Mouse (Mus musculus): ENCODE measurements around the gene Grtp1. TPM values are rescaled to one million over a fixed set of nuclear protein-coding genes. Genes with fewer than 3 reads are reported as not detected.
A peak's percentile ranks its signal among the peaks of the same experiment; 100 is the strongest.

Gene Grtp1
- total RNA-seq, 4 experiments from 2014 or later: 15.0 to 30.3 (median 18.9) TPM

DNA sequence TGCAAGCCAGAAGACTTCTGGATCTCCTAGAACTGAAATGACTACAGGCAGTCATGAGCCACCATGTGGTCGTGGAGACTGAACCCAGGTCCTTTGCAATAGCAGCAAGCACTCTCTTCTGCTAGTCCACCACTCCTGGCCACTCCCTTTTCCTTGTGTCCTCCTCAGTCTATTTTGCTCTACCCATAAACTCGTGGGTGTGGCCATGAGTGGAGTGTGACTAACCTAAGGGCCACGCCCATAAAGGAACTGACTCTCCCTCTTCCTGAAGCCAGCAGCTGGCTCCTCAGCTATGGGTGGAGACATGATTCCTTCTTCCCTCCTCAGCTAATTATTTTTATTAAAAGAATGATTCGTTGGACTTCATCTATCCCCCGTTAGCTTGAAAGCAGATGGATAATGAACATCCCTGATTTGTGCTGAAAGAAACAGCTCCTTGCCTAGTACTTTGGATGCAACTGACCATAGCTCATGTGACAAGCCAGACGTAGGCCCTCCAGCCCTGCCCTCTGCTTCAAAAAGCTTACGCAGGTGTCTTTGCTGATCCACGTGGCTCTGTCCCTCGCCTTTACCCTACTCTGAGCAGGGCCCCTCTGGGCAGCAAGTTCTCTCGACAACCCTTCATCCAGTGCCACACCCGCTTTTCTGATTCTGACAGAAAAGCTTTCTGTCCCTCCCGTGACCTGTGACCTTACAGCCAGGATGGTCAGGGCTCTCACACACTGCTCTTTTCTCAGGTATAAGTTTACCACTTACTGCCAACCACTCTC is 4.1 kb upstream of the Grtp1 start:
- DNase-seq: no peak

DNA sequence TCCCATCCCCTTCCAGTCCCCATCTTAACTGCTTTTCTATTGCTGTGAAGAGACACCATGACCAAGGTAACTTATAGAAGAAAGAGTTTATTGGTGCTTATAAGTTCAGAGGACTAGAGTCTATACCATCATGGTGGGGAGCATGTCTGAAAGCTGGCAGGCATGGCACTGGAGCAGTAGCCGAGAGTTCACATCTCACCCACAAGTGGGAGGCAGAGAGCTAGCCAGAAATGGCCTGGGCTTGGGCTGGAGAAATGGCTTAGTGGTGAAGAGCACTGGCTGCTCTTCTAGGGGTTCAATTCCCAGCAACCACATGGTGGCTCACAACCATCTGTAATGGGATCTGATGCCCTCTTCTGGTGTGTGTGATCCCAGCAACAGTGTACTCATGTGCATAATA is 3.1 kb upstream of the Grtp1 start:
- no peak for DNase-seq

DNA sequence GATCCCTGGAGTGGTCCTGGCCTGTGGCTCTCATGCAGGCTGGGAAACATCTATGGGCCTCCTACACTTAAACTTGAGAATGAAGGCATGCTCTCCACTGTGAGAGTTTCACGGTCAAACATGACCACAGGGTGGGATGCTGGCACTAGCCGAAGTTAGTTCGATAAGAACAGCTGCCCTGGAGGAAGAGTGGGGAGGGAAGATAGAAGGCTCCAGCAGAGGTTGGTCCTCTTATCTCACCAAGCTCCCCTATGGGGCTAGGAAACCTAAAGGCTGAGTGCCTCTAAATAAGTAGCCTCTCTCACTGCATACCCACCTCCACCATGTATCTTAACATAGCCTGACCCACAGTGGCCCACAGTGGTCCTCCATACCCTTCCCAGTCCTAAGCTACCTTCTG is 2.4 kb upstream of the Grtp1 start:
- DNase-seq: no peak

DNA sequence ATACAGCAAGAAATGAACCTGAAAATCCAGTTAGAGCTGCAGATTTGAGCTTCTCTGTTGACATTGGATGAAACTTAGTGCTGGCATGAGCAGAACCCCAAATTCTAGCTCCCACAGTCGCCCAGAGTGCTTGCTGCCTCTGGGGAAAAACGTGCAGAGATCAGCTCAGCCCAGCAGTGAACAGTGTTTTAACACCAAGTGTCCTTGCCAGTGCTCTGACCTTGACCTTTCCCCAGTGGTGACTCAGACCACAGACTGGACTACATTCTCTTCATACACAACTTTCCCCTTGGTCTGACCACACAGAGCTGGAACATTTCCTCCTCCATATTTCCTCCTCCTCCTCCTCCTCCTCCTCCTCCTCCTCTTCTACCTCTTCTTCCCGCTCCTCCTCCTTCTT is 1.6 kb upstream of the Grtp1 start:
- DNase-seq: peak; percentile 65

DNA sequence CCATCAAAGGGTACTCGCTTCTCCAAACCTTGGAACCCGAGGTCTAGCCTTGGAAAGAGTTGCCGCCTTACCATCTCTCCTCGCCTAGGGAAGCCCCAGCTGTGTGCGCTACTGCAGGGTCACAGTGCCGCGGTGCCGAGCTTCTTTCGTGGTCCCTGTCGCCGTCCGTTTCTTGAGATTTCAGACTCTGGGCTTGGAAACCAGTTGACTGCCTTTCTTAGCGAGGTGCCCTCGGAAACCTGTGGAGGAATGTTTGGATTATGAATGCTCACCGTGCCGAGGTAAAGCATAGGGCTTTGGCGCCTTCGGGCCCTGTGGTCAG is 554 bp upstream of the Grtp1 start:
- DNase-seq: no peak

DNA sequence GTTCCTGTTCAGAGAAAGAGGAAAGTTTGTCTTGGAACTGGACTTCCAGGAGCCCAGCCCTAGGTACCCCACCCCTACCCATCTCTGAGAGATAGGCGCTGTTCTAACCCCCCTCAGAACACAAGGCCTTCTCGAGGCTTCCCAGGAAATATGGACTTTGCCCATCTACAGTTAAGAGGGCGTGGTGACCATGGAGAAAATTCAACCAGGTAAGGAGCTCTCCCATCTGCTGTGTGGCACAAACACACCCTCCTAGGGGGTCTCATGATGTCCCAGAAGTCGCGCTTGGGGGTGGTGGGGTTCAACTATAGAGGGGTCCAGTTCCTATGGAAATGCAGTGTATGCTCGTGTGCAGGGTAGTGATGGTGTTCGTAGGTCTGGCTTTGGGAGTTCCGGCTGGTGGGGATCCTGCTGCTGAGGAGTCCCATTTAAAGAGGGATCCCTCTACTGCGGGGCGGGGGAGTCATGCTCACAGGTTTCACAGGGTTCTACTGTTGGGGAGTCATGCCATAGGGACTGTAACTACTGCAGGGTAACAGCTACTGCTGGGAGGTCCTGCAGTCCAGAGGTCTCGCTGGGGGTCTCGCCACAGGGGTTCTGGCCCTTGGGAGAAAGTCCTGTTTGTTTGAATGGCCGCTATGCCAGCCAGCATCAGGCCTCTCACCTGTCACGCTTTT is 897 bp downstream of the Grtp1 start:
- no peak for DNase-seq

DNA sequence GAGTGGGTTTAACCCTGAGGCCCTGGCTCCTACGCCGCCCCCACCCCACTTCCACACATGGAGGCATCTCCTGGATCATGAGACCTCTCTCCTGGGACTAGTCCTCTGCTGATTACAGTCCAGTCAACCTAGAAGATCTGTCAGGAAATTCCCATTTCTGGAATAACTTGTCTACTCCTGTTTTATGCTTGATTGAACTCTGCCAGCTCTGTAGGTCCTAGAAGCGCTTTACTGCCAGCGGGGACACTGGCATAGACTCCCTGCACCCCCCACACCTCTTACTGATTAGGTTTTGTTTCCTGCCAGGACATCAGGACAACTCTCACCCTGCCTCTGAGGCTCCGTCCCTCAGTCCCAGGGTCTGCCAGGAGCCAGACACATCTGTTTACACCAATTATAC is 2.9 kb downstream of the Grtp1 start:
- no peak for DNase-seq

DNA sequence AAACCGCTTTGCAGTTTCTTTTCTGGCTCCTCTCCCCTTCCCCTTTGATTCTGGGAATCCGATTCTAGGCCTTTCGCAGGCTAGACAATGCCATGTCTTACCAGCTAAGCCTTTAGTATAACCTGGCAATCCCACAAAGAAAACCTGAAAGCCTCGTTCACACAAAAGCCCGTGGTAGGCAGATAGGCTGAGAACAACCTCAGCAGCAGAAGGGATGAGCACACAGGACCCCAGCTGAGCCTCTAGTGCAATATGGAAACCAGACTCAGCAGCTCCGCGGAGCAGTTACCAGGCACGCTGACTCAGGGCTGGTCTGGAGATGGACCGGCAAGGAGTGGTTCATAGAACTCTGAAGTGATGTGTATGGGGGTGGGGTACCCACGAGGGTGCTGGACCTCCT is 5.6 kb downstream of the Grtp1 start:
- no peak for DNase-seq

DNA sequence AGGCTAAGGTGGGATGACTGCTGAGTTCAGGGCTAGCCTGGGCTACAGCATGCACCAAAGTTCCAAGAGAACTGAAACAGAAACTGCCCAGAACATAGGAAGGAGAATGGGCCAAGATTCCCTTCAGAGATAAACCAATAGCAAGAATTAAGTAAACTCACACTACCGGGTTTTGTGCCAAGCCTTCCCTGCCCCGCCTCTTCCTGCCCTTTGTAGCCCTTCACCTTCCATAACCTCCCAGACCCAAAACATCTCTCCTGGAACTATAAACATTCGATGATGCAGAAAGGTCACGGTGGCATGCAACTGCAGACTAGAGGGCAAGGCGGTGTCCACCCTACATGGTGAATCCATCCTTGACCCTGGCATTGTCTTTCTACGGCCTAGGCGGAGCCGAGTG is 10.2 kb downstream of the Grtp1 start:
- no peak for DNase-seq

DNA sequence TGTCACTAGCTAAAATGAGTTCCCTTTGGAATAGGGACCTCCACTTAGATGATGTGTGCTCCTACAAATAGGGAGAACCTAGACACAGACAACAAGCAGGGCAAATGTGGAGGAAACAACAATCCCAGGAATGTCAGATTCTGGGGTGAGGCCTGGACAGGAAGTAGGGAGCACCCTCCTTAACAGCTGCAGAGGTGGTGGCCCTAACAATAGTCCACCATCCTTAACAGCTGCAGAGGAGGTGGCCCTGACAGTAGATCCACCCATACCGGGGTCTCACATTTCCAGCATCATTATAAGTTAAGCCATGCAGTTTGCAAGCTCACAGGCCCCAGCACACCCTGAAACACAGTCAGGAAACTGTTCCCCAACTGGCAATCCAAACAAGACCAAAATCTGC is 11.6 kb downstream of the Grtp1 start:
- DNase-seq: no peak

DNA sequence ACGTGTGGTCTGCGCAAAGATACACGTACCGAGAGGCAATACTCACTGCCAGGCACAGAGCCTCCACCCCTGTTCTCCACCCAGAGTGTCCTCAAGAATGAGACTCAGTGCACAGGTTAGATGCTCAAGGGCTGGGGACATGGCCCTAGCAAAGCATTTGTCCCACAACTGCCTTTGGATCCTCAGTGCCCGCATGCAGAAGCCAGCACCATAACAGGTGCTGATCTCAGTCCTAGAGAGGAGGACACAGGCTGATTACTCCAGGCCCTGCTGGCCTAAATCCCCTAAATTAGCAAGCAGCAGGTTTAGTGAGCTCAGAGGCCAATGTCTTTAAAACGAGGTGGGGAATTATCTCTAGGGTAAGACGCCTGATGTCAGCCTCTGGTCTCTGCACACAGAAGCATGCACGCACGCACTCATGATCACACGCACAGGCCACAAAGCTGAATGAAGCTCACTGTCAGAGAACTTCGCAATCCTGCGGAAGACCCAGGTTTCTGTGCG is 12.3 kb downstream of the Grtp1 start:
- DNase-seq: no peak

DNA sequence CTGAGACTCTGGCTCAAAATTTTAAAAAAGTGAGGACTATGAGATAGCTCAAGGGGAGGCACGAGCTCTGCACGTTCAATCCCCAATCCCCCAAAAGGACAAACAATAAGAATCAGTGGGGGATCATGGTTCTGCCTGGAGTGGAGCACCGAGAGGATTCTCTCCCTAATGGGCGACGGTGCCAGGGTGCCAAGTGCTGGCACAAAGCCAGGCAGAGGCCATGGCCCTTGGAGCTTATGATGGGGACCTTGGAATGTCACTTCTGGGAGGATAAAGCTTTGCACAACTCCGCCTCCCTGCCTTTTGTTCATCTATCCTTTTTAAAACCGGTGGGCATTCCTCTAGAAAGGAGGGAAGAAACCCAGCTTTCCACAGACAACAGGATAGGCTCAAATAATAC is 12.8 kb downstream of the Grtp1 start:
- peak; percentile 58 for DNase-seq

DNA sequence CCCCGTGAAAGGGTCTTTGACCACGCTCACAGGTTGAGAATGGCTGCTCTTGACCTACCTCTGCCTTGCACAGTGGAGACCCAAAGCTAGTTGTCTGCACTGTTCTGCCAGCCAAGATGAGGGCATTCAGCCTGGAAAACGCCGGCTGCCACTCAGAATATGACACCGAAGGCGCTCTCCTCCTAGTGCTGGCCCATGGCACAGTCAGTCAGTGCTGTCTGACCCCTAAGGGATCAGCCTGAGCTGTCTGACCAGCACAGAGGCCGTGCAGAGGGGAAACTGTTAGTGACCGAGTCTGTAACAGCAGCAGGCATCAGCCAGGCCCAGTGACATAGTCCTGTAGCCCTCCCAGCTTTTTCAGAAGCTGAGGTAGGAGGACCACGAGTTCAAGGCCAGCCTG is 13.2 kb downstream of the Grtp1 start:
- DNase-seq: no peak

DNA sequence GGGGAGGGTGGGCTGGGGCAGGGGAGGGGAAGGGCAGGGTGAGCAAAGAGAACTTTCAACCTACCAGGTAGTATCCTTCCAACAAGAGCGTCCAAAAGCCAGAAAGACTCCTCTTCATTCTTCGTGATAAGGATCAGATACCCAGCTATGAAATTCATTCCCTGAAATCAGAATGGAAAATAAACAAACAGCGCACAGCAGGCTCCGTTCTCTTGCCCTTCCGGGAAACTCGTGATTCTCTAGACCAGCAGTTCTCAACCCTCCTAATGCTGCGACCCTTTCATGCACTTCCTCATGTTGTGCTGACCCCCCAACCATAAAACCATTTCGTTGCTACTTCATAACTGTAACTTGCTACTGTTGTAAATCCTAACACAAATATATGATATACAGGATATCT is 13.6 kb downstream of the Grtp1 start:
- DNase-seq: no peak

DNA sequence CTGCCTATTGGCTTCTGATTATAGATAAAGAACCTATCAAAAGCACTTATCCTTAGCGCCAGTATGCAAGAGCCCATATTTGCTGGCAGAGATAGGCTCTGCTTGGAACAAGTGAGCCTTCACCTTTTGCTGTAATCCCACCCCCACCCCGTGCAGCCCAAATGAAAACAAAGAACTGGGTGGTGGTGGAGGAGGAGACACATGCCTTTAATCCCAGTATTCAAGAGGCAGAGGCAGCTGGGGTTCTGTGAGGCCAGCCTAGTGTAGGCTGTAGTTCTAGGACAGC is 18.8 kb downstream of the Grtp1 start:
- no peak for DNase-seq

DNA sequence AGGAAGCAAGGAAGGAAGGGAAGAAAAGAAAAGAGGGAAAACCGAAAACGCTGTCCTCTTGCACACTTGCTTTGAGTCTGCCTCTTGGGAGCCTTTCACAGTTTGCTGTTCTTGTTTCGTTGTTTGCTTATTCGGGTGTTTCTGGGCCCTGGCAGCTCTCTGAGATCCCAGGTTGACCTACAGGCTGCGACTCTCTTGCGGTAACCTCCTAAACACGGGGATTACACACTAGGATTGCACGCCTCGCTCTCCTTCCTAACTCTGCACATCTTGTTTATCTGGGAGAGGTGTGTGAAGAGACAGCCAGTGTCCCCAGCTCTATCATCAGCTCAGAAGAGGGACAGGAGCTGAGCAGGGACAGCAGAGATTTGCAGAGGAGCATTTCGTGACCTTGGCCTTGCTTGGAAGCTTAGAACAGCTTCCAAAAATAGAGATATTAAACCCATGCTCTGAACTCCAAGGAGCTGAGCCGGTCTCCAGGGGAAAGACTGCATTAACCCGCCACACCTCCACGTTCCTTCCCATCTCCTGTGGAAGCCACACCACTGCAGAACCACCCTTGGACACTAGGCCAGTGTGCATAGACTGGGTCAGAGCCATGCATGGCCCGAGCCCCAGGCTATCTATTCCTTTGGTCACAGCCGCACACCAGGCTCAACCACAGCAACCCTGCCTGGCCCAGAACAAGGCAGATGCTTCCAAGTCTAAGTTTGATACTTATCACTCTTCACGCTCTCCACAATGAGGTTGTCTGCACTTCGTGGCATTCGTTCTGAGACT is 19.3 kb downstream of the Grtp1 start:
- DNase-seq: no peak

DNA sequence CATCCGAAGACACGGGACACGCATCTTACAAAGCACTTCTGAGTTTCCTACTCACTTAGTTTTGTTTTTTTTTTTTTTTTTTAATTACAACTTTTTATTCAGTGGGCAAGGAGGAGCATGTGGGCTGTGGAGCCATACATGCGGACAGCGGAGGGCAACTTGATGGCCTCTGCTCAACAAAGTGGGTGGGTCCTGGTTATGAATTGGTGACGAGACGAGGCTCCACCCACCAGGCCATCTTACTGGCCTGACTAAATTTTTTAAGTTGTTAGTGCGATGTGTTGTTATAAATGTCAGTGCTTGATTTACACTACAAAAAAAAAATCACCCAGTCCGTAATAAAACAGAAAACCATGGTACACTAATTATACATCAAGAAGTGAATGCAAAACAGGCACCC is 20.0 kb downstream of the Grtp1 start:
- DNase-seq: no peak

DNA sequence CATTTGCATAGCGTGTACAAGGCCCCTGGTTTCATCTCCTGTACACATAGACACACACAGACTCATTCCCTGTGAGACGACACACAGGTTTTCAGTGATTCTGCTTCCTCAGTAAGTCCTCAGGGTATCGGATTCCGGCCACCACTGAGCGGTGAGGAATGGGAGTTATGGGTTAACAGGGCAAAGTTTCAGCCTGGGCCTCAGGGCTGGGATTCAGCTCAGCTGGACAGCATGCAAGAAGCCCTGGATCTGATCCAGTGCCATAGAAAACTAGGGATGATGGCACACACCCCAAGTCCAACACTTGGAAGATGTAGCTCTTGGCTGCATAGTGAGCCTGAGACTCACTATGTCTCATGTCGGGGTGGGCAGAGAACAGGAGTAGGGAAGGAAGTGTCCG is 20.5 kb downstream of the Grtp1 start:
- DNase-seq: no peak

DNA sequence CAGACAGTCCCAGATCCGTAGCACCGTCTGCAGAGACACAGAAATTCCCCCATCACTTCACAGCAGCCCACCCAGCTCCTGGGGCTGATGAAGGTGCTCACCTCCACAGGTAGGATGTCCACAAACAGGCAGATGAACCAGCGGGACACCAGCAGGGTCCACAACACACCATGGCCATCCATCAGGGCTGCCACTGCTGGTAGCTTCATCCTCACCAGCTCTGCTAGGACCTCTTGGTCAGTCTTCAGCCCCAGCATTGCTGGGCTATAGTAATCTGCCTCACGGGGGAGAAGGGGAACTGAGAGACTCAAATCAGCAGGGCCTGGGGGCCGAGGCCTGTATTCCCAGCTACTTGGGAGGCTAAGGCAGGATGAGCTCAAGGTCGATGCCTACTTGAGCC is 20.9 kb downstream of the Grtp1 start:
- no peak for DNase-seq

DNA sequence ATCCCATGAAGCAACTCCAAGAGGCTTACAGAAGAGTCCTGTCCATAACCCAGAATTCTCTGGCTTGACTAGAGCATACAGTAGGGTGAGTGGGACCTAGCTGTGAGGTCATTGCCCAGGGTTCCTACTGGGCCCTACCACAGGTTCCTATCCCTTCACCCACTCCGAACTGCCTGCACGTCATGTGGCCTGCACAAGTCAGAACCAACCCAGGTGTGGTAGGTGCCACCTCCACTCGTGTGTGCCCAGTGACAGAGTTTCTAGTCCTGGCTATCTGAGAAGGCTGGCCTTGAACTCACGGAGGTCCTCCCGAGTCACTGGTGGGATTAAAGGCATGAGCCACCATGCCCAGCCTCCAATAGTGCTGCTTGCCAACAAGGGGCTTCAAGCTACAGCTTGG is 22.3 kb downstream of the Grtp1 start:
- DNase-seq: no peak

DNA sequence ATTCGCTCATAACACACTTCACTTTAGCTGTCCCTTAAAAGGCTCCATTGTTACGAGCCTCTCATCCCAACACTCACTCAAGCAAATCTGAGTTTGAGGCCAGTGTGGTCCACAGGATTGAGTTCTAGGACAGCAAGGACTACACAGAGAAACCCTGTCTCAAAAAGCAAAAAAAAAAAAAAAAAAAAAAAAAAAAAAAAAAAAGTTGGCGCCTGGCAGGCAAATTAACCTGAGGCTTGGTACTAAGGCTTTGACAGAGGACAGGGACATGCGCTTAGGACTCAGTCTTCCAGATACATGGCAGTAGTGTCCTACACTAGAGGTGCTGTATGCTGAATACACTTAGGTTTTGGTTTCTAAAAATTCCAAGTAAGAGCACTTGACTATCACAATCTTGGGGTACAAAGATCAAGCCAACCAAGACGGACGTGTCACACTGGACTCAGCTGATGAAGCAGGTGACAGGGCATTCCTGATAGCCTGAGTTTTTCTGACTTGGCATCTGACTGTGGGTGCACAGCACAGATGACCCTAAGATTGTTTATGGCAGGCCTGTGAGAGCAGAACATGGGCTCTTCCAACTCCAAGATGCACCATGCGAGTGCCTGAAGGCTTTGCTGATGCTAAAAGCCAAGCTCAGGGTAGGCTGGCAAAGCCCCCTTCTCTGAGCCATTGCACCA is 23.1 kb downstream of the Grtp1 start:
- DNase-seq: no peak

DNA sequence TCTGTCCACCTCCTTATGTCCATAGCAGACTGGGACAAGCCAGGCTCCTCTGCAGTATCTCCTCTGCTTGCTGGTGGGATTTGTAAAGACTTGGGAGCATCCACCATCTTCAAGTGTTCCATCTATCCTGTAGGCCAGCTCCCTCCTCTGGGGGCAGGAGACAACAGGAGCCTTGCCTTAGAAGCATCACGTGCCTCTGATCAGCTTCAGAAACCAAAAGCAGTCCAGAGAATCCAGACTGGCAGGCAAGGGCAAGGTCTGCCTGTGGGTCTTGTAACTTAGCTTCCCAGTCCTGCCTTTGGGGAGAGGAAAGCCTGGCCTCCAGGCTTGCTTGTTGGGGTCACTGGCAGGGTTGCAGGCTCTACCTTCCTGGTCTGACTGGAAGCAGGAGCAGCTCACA is 24.8 kb downstream of the Grtp1 start:
- no peak for DNase-seq

DNA sequence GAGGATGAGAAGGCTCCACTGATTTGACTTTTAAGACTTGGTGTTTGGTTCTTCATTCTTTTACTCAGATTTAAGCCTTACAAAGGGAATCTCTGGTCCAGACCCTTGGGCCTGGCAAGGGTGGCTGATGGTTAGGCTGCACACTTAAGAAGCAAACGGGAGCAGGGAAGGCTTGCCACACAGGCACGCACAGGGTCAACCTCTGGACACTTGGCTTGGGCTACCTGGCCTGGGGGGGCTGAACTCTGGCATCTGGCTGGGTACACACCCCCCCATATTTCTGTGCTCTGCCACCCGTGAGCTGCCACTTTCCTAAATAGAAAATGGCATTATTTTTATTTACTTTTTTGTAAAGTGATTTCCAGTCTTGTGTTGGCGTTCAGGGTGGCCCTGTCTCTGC is 25.6 kb downstream of the Grtp1 start:
- DNase-seq: no peak

Data from adrenal gland, adult 8-10 months (tissue).